Mouse (Mus musculus): ENCODE measurements around the gene Hist1h2af. TPM values are rescaled to one million over a fixed set of nuclear protein-coding genes. Genes with fewer than 3 reads are reported as not detected.

The Hist1h2af gene
- polyA plus RNA-seq, 1 experiment = 68.8 TPM

- no peak for TF ChIP-seq POLR2A (IDR thresholded peaks at IDR 0.05; ENCODE audit: insufficient read depth, low read length)
- no peak for TF ChIP-seq CTCF (IDR thresholded peaks at IDR 0.05; ENCODE audit: low read depth, low read length)
- no peak for TF ChIP-seq EP300 (IDR thresholded peaks at IDR 0.05; ENCODE audit: insufficient read depth, low read depth, low read length)
- Histone ChIP-seq H3K4me1 (ENCODE audit: control insufficient read depth, insufficient read depth, low read length) (no peaks in the 10 kb centered on the region), H3K9me3 (replicated peaks; ENCODE audit: control insufficient read depth, insufficient read depth, low read length, poor library complexity, severe bottlenecking) (no peaks in the 10 kb centered on the region), H3K27ac (ENCODE audit: insufficient read depth, low read length) (peak overlapping the region; percentile 94), H3K36me3 (ENCODE audit: control insufficient read depth, insufficient read depth, low read length, poor library complexity, severe bottlenecking) (no peaks in the 10 kb centered on the region), H3K27me3 (ENCODE audit: control insufficient read depth, insufficient read depth, low read length, poor library complexity, severe bottlenecking) (no peaks in the 10 kb centered on the region), H3K9ac (ENCODE audit: low read depth, poor library complexity, severe bottlenecking) (peak overlapping the region; percentile 81), H3K4me3 (ENCODE audit: low read depth, low read length) (peak overlapping the region; percentile 62)
Measured at GRCm38 (mm10) chr13:23530181-23530900, 3.4 kb upstream of the Hist1h2af start.

- peak within 1 kb of the TSS; percentile 94 for H3K27ac ChIP-seq (ENCODE audit: insufficient read depth, low read length)
- H3K27me3 ChIP-seq (ENCODE audit: control insufficient read depth, insufficient read depth, low read length, poor library complexity, severe bottlenecking) = no peaks in the 10 kb centered on the region
- H3K36me3 ChIP-seq (ENCODE audit: control insufficient read depth, insufficient read depth, low read length, poor library complexity, severe bottlenecking) = no peaks in the 10 kb centered on the region
- H3K4me3 ChIP-seq (ENCODE audit: low read depth, low read length) = peak within 1 kb of the TSS; percentile 62
- H3K4me1 ChIP-seq (ENCODE audit: control insufficient read depth, insufficient read depth, low read length) = no peaks in the 10 kb centered on the region
- peak; percentile 83 for TF ChIP-seq EP300 (IDR thresholded peaks at IDR 0.05; ENCODE audit: insufficient read depth, low read depth, low read length)
- no peak for TF ChIP-seq CTCF (IDR thresholded peaks at IDR 0.05; ENCODE audit: low read depth, low read length)
- peak; percentile 100 for TF ChIP-seq POLR2A (IDR thresholded peaks at IDR 0.05; ENCODE audit: insufficient read depth, low read length)
- H3K9me3 ChIP-seq (replicated peaks; ENCODE audit: control insufficient read depth, insufficient read depth, low read length, poor library complexity, severe bottlenecking) = no peaks in the 10 kb centered on the region
- H3K9ac ChIP-seq (ENCODE audit: low read depth, poor library complexity, severe bottlenecking) = peak within 1 kb of the TSS; percentile 84
Measured at GRCm38 (mm10) chr13:23530901-23531875, 2.5 kb upstream of the Hist1h2af start, which contains the start of gene Hist1h4h. Gene Hist1h4h, plus strand, starts transcription at chr13:23531050.

GRCm38 (mm10) chr13:23532262-23533075 lies 1.2 kb upstream of the Hist1h2af start:
- no peaks in the 10 kb centered on the region for H3K9me3 ChIP-seq (replicated peaks; ENCODE audit: control insufficient read depth, insufficient read depth, low read length, poor library complexity, severe bottlenecking)
- peak overlapping the region; percentile 84 for H3K9ac ChIP-seq (ENCODE audit: low read depth, poor library complexity, severe bottlenecking)
- peak overlapping the region; percentile 48 for H3K4me3 ChIP-seq (ENCODE audit: low read depth, low read length)
- TF ChIP-seq CTCF (IDR thresholded peaks at IDR 0.05; ENCODE audit: low read depth, low read length) = no peak
- no peak for TF ChIP-seq POLR2A (IDR thresholded peaks at IDR 0.05; ENCODE audit: insufficient read depth, low read length)
- TF ChIP-seq EP300 (IDR thresholded peaks at IDR 0.05; ENCODE audit: insufficient read depth, low read depth, low read length) = no peak
- no peaks in the 10 kb centered on the region for H3K36me3 ChIP-seq (ENCODE audit: control insufficient read depth, insufficient read depth, low read length, poor library complexity, severe bottlenecking)
- no peaks in the 10 kb centered on the region for H3K4me1 ChIP-seq (ENCODE audit: control insufficient read depth, insufficient read depth, low read length)
- H3K27me3 ChIP-seq (ENCODE audit: control insufficient read depth, insufficient read depth, low read length, poor library complexity, severe bottlenecking) = no peaks in the 10 kb centered on the region
- H3K27ac ChIP-seq (ENCODE audit: insufficient read depth, low read length) = peak overlapping the region; percentile 75

GRCm38 (mm10) chr13:23534368-23535131 lies 844 bp downstream of the Hist1h2af start:
- H3K36me3 ChIP-seq (ENCODE audit: control insufficient read depth, insufficient read depth, low read length, poor library complexity, severe bottlenecking) = no peaks in the 10 kb centered on the region
- H3K4me3 ChIP-seq (ENCODE audit: low read depth, low read length) = peak overlapping the region; percentile 75
- no peaks in the 10 kb centered on the region for H3K9me3 ChIP-seq (replicated peaks; ENCODE audit: control insufficient read depth, insufficient read depth, low read length, poor library complexity, severe bottlenecking)
- peaks cover 1% of the 10 kb centered on the region for H3K4me1 ChIP-seq (ENCODE audit: control insufficient read depth, insufficient read depth, low read length)
- no peaks in the 10 kb centered on the region for H3K27me3 ChIP-seq (ENCODE audit: control insufficient read depth, insufficient read depth, low read length, poor library complexity, severe bottlenecking)
- peak; percentile 11 for TF ChIP-seq POLR2A (IDR thresholded peaks at IDR 0.05; ENCODE audit: insufficient read depth, low read length)
- TF ChIP-seq EP300 (IDR thresholded peaks at IDR 0.05; ENCODE audit: insufficient read depth, low read depth, low read length) = no peak
- H3K27ac ChIP-seq (ENCODE audit: insufficient read depth, low read length) = peak overlapping the region; percentile 99
- H3K9ac ChIP-seq (ENCODE audit: low read depth, poor library complexity, severe bottlenecking) = peak overlapping the region; percentile 99
